Mouse (Mus musculus) heart, adult 2 months (tissue): ENCODE data around the gene Mctp1.

ENCODE experiments used
- CTCF ChIP-seq: fragments of 200-600 bp; IDR thresholded peaks from 2 replicates; pipeline ENCODE4 v1.8.1; 2022; ENCODE audit warnings: antibody characterized with exemption, mild to moderate bottlenecking, moderate library complexity
- POLR2A ChIP-seq: fragments of 200-500 bp; IDR thresholded peaks from 2 replicates; pipeline ENCODE4 v1.6.1; 2011; ENCODE audit warnings: mild to moderate bottlenecking, low read depth, low read length, control low read depth; ENCODE audit not compliant: insufficient read depth

GRCm38 (mm10) chr13:76690143-76690542, 305.8 kb downstream of the Mctp1 start:
- TF ChIP-seq POLR2A (no peak), CTCF (no peak)
